Mouse (Mus musculus): ENCODE results near the gene Blvra.
"Not testable (repeated sequence)": the region's sequence is repeated elsewhere in the genome, so short reads cannot be mapped to it uniquely, and the experiment has no call there.

Blvra gene

DNA sequence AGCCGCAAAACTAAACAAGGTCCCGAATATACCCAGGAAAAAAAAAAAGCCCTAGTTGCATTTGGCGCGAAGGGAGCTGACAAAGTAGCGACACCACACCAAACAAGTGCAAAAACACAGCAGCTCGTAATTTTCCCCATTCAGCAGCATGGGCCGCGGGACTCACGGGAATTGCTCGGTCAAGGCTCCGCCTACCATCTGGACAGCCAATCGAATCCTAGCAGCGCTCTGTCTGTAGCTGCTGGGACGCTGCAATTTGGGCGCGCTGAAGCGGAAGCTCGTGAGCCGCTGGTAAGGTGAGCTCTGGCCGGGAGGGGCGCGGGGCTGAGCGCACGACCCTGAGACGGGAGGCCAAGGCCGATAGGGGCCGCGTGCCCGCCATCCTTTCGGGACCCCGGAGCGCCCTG is at the start of gene Blvra:
TSS of gene Blvra (plus strand) at position 231 of the 407 bp plus-strand sequence.
- peak; percentile 80 for DNase-seq (ENCODE audit: low spot score)

GRCm38 (mm10) chr2:127035006-127035605 is 35.4 kb upstream of the Blvra start:
- DNase-seq (ENCODE audit: low spot score), result no peak

DNA sequence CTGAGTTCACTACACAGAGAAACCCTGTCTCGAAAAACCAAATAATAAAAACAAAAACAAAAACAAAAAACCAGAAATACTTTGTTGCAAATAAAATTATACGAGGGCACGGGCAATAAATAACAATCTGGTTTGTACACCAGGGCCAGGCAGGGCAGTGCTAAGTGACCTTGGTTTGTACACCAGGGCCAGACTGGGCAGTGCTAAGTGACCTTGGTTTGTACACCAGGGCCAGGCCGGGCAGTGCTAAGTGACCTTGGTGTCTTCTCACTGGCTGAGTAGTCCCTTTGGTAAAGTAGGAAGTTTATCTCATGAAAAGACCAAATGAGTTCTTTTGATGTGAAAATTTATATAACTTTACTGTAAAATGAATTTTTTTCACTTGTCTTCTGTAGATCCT is 33.2 kb upstream of the Blvra start:
- DNase-seq (ENCODE audit: low spot score), result peak; percentile 82

- no peak for DNase-seq (ENCODE audit: low spot score)
Measured at GRCm38 (mm10) chr2:127061471-127061870, 9.0 kb upstream of the Blvra start.

GRCm38 (mm10) chr2:127068806-127069205 is 1.7 kb upstream of the Blvra start:
- no peak for DNase-seq (ENCODE audit: low spot score)

DNA sequence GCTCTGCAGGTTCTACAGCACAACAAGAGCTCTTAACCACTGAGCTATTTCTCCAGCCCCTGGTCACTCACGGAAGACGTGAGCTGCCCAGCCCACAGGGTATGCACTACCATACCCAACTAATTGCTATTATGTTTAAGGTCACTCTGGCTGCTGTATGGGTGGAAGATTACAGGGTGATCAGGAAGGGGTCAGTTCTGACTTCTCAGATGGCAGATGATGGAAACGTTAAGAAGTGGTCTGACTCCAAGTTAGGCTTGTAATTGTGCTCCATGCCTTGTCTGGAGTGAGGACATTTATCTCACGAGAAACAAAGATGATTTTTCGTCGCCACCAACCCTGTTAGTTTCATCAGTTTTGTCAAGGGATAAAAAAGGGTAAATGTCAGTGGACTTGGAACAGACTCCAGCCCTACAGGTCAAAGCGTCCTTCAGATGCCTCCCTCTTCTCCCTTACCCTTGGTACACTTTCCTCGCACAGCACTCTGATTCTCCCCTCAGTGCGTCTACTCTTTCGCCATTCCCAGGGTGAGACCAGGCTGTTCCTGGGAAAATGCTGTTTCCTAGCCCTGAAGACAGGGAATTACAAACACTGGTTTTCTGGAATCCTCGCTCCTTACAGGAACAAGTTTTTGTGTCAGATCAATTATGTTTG is 557 bp upstream of the Blvra start:
- DNase-seq (ENCODE audit: low spot score), result no peak

- DNase-seq (ENCODE audit: low spot score), result no peak
Measured at GRCm38 (mm10) chr2:127070879-127071278, 414 bp downstream of the Blvra start.

- DNase-seq (ENCODE audit: low spot score), result no peak
Measured at GRCm38 (mm10) chr2:127074116-127074515, 3.7 kb downstream of the Blvra start.

DNA sequence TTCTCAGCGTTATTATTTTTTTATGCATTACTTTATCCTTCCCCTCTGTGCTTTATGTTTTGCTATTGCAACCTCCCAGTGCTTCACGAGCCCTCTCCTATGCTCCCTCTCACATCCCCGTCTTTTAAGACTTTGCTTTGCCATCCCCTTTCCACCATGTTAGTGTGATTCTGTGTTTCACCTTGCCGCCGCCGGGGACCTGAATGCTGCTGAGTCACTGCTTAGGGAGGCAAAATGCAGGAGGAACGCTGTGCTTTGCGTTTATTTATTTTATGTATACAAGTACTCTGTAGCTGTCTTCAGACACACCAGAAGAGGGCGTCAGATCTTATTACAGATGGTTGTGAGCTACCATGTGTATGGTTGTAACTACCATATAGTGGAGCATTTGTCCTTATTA is 7.1 kb downstream of the Blvra start:
- no peak for DNase-seq (ENCODE audit: low spot score)

- DNase-seq (ENCODE audit: low spot score), result not testable (repeated sequence)
Measured at GRCm38 (mm10) chr2:127079066-127079465, 8.6 kb downstream of the Blvra start.

DNA sequence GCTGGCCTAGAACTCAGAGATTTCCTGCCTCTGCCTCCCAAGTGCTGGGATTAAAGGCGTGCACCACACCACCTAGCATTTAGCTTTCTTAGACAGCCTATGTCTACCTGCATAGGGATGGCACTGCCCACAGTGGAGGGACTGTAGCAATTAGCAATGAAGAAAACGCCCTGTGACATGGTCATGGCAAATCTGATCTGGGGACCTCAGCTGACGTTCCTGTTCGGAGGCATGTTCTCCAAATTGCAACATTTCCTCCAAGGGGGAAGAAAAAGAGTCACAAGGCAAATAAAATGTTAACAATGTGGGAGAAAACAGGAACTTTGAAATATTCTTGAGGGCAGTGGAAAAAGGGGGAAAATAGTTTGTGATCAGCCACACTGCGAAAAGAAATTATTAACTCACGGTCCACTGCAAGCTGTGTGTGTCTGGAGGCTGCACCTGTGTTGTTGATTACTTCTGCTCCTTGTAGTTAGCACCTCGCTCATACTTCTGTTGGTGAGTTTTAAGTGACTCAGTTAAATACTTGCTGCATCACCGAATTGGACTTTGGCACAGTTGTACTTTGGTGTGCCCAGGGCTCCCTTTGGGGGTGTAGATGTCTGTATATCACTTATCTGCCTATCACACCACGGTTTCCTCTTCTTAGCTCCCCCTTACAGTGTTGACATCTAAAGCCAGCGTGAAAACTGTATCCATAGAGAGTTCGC is 9.6 kb downstream of the Blvra start:
- DNase-seq (ENCODE audit: low spot score), result no peak

DNA sequence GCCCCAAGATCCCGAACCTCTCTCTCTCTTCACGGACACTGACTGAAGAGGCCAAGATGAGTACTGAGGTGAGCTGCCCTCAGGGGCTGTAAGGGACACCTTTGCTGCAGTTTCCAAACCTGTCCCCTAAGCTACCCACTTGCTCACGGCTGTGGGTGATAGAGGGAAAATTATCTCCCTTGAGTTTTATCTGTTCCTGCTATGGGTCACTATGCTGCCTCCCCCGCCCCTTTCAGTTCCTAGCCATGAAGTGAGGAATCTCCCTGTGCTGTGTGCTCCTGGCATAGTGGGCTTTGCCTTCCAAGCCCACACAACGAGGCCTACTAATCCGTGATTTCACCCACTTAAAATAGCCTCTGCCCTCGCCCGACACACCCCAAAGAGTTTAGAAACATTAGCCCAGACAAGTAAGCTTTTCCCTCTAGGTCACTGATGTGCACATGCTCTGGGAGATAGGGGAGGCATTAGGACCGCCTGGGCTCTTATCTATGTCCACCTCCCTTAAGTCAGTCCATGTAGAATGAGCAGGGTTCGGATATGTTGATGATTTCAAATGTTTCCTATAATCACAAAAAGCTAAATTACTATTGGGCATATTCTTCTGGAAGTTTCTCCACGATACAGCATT is 10.2 kb downstream of the Blvra start:
- no peak for DNase-seq (ENCODE audit: low spot score)

GRCm38 (mm10) chr2:127086235-127086634 is 15.8 kb downstream of the Blvra start:
- no peak for DNase-seq (ENCODE audit: low spot score)

DNA sequence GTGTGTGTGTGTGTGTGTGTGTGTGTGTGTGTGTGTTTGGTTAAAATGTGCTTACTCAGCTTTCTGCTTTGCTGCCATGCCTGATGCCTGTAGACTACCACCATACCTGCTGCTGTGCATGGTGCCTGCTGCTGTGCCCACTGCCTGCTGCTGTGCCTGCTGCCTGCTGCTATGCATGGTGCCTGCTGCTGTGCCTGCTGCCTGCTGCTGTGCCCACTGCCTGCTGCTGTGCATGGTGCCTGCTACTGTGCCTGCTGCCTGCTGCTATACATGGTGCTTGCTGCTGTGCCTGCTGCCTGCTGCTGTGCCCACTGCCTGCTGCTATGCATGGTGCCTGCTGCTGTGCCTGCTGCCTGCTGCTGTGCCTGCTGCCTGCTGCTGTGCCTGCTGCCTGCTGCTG is 19.7 kb downstream of the Blvra start:
- not testable (repeated sequence) for DNase-seq (ENCODE audit: low spot score)

- DNase-seq (ENCODE audit: low spot score), result no peak
Measured at GRCm38 (mm10) chr2:127092000-127092399, 21.5 kb downstream of the Blvra start.

DNA sequence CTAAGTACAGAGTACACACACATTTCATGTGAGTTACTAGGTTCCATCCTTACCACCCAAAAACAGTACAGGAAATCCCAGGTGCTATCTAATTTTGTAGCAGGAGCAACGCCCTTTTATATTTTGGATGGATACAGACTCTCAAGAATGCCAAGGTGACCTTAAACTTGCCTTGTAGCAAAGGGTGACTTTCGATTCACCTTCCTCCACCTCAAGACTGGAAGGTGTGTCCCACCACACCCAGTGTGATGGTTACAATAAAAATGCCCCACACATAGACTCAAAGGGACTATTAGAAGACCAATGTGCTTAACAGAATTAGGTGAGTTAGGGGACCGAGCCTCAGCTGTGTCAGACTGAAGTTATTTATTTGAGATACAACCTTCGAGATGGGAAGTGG is 38.5 kb downstream of the Blvra start:
- DNase-seq (ENCODE audit: low spot score), result no peak

DNA sequence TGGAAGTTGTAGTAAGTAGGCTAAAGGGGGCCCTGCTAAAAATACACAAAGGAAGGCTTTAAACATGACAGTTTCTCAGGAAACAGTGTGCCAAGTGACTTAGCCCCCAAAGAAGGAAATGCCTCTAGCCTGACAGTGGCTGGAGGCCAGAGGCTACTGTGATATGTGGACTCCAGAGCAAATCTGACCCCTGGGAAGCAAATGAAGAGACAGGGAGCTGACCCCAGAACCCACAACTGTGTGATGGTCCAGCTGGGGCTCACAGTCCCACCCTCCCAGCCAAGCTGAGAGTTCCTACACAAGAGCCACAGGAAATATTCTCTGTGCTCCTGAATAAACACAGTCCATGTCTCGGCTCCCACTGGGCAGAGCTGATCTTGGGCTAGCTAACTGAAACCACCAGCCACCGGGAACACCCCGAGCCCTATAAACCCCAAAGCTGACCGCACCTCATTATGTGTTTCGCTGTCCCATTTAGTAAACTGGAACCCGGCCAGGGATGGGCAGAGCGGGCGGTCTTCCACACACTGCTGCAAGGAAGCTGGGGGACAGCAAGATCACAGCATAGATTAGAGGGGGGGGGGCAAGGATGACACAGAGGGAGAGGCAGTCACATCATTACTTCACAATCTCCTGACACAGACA is 51.2 kb downstream of the Blvra start:
- no peak for DNase-seq (ENCODE audit: low spot score)

- DNase-seq (ENCODE audit: low spot score), result no peak
Measured at GRCm38 (mm10) chr2:127128926-127129325, 58.5 kb downstream of the Blvra start.

- DNase-seq (ENCODE audit: low spot score), result no peak
Measured at GRCm38 (mm10) chr2:127131353-127131752, 60.9 kb downstream of the Blvra start.

- DNase-seq (ENCODE audit: low spot score), result peak; percentile 81
Measured at GRCm38 (mm10) chr2:127133621-127134461, 63.4 kb downstream of the Blvra start, which contains the start of gene Ncaph. TSS of gene Ncaph (minus strand) at chr2:127133954.

- DNase-seq (ENCODE audit: low spot score), result not testable (repeated sequence)
Measured at GRCm38 (mm10) chr2:127135255-127135654, 64.8 kb downstream of the Blvra start.

Data from ovary, adult 18-20 months (tissue).